Mouse (Mus musculus) megakaryocyte, embryonic 14.5 days (primary cell): ENCODE data around the gene Lrrc41.

Experiments used
- FLI1 ChIP-seq: IDR thresholded peaks from 2 replicates; pipeline ENCODE4 v1.6.1; 2012; ENCODE audit warnings: low read length, inconsistent platforms, mixed read lengths
- GATA1 ChIP-seq: IDR thresholded peaks from 3 replicates; pipeline ENCODE4 v1.6.1; 2012; ENCODE audit warnings: mixed read lengths, low read length, inconsistent platforms, borderline replicate concordance

DNA sequence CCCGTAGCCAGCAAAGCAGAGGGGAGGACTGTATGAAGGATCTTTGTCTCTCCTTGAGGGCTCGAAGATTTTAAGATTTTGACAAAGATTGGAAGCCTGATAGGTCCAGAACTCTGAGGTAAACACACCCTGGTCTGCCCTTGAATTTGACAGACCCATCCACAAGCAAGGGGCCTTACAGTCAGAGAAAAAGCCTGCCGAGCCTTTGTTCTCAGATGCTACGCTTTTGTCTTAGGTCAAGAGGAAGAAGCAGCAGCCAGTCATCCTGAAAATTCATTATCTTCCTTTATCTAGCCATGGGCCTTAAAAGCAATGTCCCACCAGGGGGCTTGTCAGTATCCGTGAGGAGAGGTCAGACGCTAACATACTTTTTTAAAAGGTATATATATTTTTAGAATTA lies 52.9 kb downstream of the Lrrc41 start:
- no peak for TF ChIP-seq GATA1
- TF ChIP-seq FLI1 = no peak
